Mouse (Mus musculus) liver, postnatal 0 days (tissue): ENCODE measurements around the gene 9130019O22Rik.

ENCODE experiments used
- CTCF ChIP-seq: sonication (generic); IDR thresholded peaks from 2 replicates; pipeline ENCODE4 v1.5.1; 2016; ENCODE audit warnings: antibody characterized with exemption, low read depth
- EP300 ChIP-seq: IDR thresholded peaks from 2 replicates; pipeline ENCODE4 v1.6.1; 2016; ENCODE audit warnings: antibody characterized with exemption, low read depth, mild to moderate bottlenecking

DNA sequence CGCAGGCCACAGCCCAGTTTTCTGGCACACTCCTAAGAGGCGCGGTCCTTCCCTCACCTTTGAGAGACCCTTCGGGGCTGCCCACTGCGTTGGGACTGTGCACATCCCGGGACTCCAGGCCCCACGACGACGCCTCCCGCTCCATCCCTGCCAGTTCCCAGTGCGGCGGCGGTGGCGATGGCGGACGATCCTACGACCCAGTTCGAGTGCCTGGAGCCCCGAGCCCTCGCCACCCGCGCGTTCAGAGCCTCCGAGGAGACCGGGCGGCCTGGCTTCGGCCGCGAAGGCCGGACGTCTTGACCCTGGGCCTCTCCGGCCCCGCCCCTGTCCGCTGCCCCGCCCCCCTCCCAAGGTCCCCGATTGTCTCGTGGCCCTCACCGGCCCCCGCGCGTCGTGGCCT lies 41.9 kb downstream of the 9130019O22Rik start:
- no peak for TF ChIP-seq CTCF
- no peak for TF ChIP-seq EP300
